Mouse (Mus musculus) small intestine, adult 2 months (tissue): Measurements from ENCODE around the gene Arrdc5.

Experiments used
- CTCF ChIP-seq: fragments of 200-500 bp; IDR thresholded peaks from 2 replicates; pipeline ENCODE4 v1.5.1; 2012; ENCODE audit warnings: low read depth, mild to moderate bottlenecking, control low read depth, inconsistent platforms, low read length, moderate library complexity, mixed read lengths; ENCODE audit not compliant: insufficient replicate concordance, insufficient read length; ENCODE audit errors: extremely low read depth
- POLR2A ChIP-seq: fragments of 200-500 bp; IDR thresholded peaks from 2 replicates; pipeline ENCODE4 v1.6.1; 2012; ENCODE audit warnings: low read depth, mild to moderate bottlenecking, control low read depth, inconsistent platforms, low read length, moderate library complexity

DNA sequence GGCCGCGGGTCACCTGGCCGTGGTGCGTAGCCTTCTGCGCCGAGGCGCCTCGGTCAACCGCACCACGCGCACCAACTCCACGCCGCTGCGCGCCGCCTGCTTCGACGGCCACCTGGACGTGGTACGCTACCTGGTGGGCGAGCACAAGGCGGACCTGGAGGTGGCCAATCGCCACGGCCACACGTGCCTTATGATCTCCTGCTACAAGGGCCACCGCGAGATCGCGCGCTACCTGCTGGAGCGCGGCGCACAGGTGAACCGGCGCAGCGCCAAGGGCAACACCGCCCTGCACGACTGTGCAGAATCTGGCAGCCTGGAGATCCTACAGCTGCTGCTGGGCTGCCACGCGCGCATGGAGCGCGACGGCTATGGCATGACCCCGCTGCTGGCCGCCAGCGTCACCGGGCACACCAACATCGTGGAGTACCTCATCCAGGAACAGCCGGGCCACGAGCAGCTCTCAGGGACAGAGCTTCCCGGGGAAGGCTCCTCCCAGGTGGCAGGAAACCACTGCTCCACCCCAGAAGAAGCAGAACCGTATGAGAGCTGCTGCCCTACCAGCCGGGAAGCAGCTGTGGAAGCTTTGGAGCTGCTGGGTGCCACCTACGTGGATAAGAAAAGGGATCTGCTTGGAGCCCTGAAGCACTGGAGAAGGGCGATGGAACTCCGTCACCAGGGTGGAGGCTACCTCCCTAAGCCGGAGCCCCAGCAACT is 42.7 kb downstream of the Arrdc5 start:
- no peak for TF ChIP-seq CTCF
- TF ChIP-seq POLR2A = no peak
